Mouse (Mus musculus) erythroblast, adult 5-6 weeks (primary cell): ENCODE results near the gene Sox1. TPM values are rescaled to one million over a fixed set of nuclear protein-coding genes. Genes with fewer than 3 reads are reported as not detected.

Experiments used
- ATAC-seq: replicated peaks from 2 replicates; pipeline ENCODE4 v1.8.0; 2016; ENCODE audit warnings: moderate number of reproducible peaks, mild to moderate bottlenecking, moderate TSS enrichment, inconsistent platforms; ENCODE audit not compliant: poor library complexity, low FRiP score, severe bottlenecking
- total RNA-seq, 2 experiments: library from RNA; stranded (forward) in 1 of 2; stranded (reverse) in 1 of 2; fragments of 150-400 nt in 1 of 2; fragments of 200-764, 138-1000 nt in 1 of 2; gene quantifications; 2 replicates each; pipeline versions ENCODE4 v1.2.3 to v1.2.4; 2015 to 2017; ENCODE audit warnings: low replicate concordance in 2 of 2

Gene Sox1
- total RNA-seq, 2 experiments from 2014 or later, result not detected

DNA sequence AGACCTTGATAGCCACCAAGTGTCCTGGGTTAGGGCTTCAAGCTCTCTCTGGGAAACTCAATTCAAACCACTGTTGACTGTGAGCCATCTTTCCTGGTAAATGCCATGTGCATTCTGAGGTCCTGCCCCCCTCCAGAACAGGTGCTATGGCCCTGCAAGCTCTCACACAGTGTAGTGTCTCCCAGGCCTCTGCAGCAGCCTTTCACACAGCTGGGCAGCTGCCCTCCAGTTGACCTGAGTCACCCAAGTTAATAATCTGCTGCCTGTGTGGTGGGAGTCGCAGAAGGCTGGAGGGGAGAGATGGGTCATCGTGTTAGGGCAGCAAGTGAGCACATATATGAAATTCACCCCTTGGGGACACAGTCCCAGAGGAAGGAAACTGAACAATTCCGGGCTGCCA, 14.9 kb downstream of the Sox1 start:
- ATAC-seq, result no peak

GRCm38 (mm10) chr8:12417056-12417455, 22.0 kb downstream of the Sox1 start:
- no peak for ATAC-seq

- no peak for ATAC-seq
Measured at GRCm38 (mm10) chr8:12420537-12420936, 25.4 kb downstream of the Sox1 start.

GRCm38 (mm10) chr8:12425906-12426305, 30.8 kb downstream of the Sox1 start:
- ATAC-seq, result no peak

DNA sequence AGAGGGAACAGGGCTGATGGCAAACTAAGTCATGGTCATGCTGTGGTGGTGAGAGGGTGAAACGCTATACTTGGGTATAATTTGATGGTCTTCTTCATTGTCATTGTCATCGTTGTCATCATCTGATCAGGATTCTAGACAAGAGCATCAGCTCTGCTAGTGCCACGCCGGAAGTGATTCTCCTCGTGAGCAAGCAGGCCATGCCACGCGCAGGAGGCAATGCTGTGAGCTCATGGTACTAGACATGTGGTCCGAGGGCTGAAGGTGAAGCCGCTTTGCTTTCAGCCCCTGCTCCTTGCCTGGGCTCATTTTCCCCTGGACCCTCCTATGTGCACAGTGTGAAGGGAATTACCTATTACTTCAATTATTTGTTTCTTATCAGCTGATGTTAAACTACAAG, 32.3 kb downstream of the Sox1 start:
- no peak for ATAC-seq

DNA sequence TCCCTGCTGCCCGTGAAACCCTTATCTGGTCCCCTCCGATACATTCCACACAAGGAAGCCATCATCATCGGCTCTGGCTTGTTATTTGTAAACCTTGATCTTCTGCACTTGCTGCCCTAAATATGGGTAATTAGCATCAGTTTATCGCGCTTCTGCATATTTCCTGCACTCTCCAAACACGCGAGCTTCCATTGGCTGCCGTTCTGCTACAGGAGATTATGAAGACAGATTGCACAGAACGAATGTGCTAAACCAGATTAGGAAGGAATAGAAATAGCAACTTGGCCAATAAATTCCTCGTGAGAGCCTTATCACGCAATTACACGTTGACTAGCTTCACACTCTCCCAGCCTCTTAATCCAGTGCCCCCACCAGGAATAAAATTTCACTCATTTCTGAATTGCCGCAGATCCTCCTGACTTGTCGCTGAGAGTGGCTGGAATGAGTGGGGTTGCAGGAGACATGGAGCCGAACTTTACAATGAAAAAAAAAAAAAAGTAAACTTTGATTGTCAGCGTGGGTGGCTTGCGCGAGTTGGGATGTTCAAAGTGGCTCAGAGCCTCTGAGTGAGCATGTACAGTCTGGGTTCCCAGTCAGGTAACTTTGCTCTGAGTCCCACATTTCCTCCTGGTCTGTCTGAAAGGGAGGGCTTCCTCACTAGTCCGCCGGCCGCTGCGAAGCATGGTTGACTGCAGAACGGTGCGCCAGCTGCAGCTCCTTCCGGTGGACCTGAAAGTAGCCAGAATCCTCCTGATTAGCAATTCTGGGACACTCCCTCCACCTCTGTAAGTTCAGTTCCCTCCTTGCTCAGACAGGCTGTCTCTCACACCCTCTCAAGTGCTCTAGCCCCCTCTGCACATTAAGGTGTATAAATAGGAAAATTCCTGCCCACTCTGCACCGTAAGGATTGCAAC, 33.0 kb downstream of the Sox1 start:
- no peak for ATAC-seq

- ATAC-seq, result no peak
Measured at GRCm38 (mm10) chr8:12428931-12429330, 33.8 kb downstream of the Sox1 start.

- no peak for ATAC-seq
Measured at GRCm38 (mm10) chr8:12429601-12430172, 34.6 kb downstream of the Sox1 start.

- ATAC-seq, result no peak
Measured at GRCm38 (mm10) chr8:12430173-12430899, 35.2 kb downstream of the Sox1 start.

GRCm38 (mm10) chr8:12430900-12431737, 36.0 kb downstream of the Sox1 start:
- no peak for ATAC-seq

GRCm38 (mm10) chr8:12431738-12432055, 36.6 kb downstream of the Sox1 start:
- no peak for ATAC-seq

- no peak for ATAC-seq
Measured at GRCm38 (mm10) chr8:12432546-12432945, 37.5 kb downstream of the Sox1 start.

DNA sequence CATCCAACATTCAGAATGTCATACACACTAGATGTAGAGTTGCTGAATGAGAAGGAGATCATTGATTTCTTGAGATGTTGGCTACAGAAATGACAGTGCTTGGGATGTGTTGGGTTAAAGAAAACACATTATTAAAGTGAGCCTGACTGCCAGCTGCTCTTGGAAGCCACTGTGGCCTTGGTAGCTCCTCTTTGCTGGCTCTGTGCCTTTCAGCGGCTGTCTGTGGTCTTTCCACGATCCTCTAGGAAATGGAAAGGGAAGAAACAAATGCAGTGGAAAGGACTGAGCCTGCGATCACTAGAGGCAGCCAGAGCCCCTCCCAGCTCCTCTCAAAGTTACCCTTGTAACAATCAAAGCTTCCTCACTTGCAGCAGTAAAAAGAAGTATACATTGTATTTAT, 39.7 kb downstream of the Sox1 start:
- no peak for ATAC-seq

- ATAC-seq, result no peak
Measured at GRCm38 (mm10) chr8:12438021-12438420, 42.9 kb downstream of the Sox1 start.

DNA sequence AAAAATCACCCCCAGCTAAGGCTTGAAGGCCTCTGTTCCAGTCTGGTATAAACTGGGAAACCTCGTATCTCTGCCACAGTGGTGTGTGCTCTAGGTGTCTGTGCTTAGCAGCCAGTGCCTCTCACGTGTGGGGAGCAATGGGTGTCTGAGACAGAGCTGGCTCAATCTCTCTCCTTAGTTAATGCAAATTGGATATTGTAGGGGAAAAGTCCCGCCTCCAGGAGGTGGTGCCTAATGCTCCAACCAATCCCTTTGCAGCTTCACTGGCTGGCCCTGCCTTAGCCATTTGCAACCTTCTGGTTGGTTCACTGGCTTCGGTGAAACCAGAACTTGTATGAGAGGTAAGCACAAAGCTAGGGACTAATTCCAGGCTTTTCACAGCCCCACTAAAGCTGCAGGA, 43.9 kb downstream of the Sox1 start:
- ATAC-seq, result no peak

- no peak for ATAC-seq
Measured at GRCm38 (mm10) chr8:12439846-12440245, 44.8 kb downstream of the Sox1 start.

DNA sequence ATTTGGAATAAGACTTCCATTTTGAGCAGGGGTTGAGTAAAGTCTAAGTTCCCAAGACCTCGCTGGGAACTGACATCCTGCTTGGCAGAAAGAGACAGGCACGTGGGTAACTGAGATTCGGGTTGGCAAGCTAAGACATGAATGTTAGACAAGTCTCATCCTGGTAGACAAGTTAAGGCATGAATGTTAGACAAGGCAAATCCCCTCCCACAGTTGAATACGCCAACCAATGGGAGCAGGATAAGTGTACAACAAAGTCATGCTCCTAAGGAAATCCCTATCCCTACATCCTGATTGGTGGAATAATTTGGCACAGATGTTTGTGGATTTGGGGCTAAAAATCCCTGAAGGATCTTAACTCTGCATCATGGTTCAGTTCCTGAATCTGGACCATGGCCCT, 45.9 kb downstream of the Sox1 start:
- no peak for ATAC-seq

DNA sequence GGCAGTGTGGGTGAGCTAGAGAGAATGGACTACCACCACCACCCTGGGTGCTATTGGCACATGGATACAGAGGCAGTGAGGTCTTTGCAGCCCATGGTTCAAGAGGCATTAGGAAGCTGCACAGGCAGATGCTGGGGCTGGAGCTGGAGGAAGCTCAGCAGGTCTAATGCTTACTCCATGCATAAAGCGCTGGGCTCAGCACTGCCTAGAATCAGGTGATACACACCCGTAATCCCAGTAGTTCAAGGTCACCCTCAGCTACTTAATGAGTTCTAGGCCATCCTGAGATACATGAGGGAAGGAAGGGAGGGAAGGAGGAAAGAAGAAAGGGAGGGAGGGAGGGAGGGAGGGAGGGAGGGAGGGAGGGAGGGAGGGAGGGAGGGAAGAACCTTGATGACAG, 50.2 kb downstream of the Sox1 start:
- ATAC-seq, result no peak

DNA sequence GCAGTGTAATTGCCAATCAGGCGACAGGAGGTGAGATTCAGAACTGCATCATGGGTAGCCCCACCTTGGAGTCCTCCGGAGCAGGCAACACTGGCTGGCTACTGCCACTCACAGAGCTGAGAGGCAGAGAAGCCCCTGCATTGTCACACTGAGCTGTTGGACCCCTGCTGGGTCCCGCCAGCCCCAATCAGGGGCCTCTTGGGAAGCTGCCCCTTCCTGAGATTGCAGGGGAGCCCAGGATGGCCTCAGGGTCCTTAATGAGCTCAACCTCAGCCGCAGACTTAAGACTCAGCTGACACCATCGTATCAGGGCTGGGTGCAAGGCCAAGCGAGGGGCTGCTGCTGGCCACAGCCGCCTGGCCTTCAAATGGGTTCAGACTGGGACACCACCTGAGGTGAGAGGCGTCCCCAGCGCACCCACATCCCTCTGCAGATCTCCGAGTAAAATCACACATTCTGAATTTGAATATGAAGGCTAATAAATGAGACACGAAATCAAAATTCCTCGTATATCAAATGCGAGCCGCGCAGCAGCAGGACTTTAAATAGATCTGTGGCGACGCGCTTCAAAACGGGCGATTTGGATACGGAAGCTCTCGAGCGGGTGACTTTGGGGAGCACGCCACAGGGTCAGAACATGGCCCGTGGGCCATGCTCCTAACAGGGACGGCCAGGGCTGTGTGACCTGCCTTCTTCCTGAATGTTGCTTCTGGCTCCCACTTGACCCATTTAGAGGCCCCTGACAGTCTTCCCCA, 51.0 kb downstream of the Sox1 start:
- no peak for ATAC-seq
